Mouse (Mus musculus) hindbrain, embryonic 15.5 days (tissue): Measurements from ENCODE around the gene Ranbp6. TPM values are rescaled to one million over a fixed set of nuclear protein-coding genes. Genes with fewer than 3 reads are reported as not detected.

ENCODE experiments used
- ATAC-seq: fragments of 200-750 bp; cut with Nextera tagmentation; 2 replicates; pipeline ENCODE4 v1.8.0; 2017; ENCODE audit warnings: low read depth, moderate number of reproducible peaks, moderate TSS enrichment; ENCODE audit not compliant: low FRiP score
- H3K27ac ChIP-seq: fragments of 300-500 bp; sonication (generic); replicated peaks from 2 replicates; pipeline ENCODE4 v1.5.1; 2015; ENCODE audit warnings: mild to moderate bottlenecking, inconsistent platforms
- H3K27me3 ChIP-seq: fragments of 300-500 bp; sonication (generic); 2 replicates; pipeline ENCODE4 v1.6.1; 2015; ENCODE audit warnings: control low read depth, inconsistent platforms
- H3K36me3 ChIP-seq: fragments of 300-500 bp; sonication (generic); 2 replicates; pipeline ENCODE4 v1.6.1; 2015; ENCODE audit warnings: control low read depth, inconsistent platforms
- H3K4me1 ChIP-seq: fragments of 300-500 bp; sonication (generic); replicated peaks from 2 replicates; pipeline ENCODE4 v1.6.1; 2015; ENCODE audit warnings: control low read depth, inconsistent platforms
- H3K4me2 ChIP-seq: fragments of 300-500 bp; sonication (generic); 2 replicates; pipeline ENCODE4 v1.6.1; 2015; ENCODE audit warnings: moderate library complexity, mild to moderate bottlenecking, inconsistent platforms
- H3K4me3 ChIP-seq: fragments of 300-500 bp; sonication (generic); 2 replicates; pipeline ENCODE4 v1.5.1; 2015; ENCODE audit warnings: mild to moderate bottlenecking, inconsistent platforms
- H3K9ac ChIP-seq: fragments of 300-500 bp; sonication (generic); 2 replicates; pipeline ENCODE4 v1.6.1; 2015; ENCODE audit warnings: inconsistent platforms
- H3K9me3 ChIP-seq: fragments of 300-500 bp; sonication (generic); 2 replicates; pipeline ENCODE4 v1.6.1; 2016; ENCODE audit warnings: control low read depth, inconsistent platforms
- WGBS: fragments of 180-500 bp; shearing (Covaris S2); methylation state at CpG from one replicate; pipeline ENCODE4 v1.1.7; 2015; 5-methylcytosine and 5-hydroxymethylcytosine counted together
- polyA plus RNA-seq: library from polyadenylated mRNA; unstranded; fragments of >200 nt; fragmentation: Nextera tagmentation; extraction: Ambion mirVana; gene quantifications from 2 replicates; pipeline ENCODE4 v1.2.1, GENCODE M21; 2015

The Ranbp6 gene
- polyA plus RNA-seq = 42.8 and 45.2 TPM in 2 replicates

- Histone ChIP-seq H3K36me3 (peaks cover 27% of the 10 kb centered on the region), H3K4me1 (peaks cover 36% of the 10 kb centered on the region), H3K4me2 (peak within 1 kb of the TSS; percentile 83), H3K4me3 (peak within 1 kb of the TSS; percentile 72), H3K27me3 (no peaks in the 10 kb centered on the region), H3K27ac (peak within 1 kb of the TSS; percentile 81), H3K9me3 (no peaks in the 10 kb centered on the region), H3K9ac (peak within 1 kb of the TSS; percentile 60)
- under 1% methylated on average over 47 of the region's 47 CpGs for WGBS
- peak; percentile 96 for ATAC-seq
These were observed at the start of gene Ranbp6 for GRCm38 (mm10) chr19:29812581-29813460. Ranbp6 (minus strand) TSS chr19:29812974.

- Histone ChIP-seq H3K9ac (no peak overlapping the region), H3K9me3 (no peaks in the 10 kb centered on the region), H3K4me1 (no peaks in the 10 kb centered on the region), H3K4me2 (no peak overlapping the region), H3K27me3 (no peaks in the 10 kb centered on the region), H3K27ac (no peak overlapping the region), H3K36me3 (no peaks in the 10 kb centered on the region), H3K4me3 (no peak overlapping the region)
- no peak for ATAC-seq
- WGBS = 97% methylated on average over 4 of the region's 4 CpGs
These were observed 48.0 kb upstream of the Ranbp6 start for GRCm38 (mm10) chr19:29860816-29861215.

GRCm38 (mm10) chr19:29857267-29857666, 44.5 kb upstream of the Ranbp6 start:
- Histone ChIP-seq H3K9me3 (no peaks in the 10 kb centered on the region), H3K4me2 (no peak overlapping the region), H3K27me3 (no peaks in the 10 kb centered on the region), H3K4me3 (no peak overlapping the region), H3K9ac (no peak overlapping the region), H3K4me1 (no peaks in the 10 kb centered on the region), H3K27ac (no peak overlapping the region), H3K36me3 (no peaks in the 10 kb centered on the region)
- ATAC-seq = no peak
- 91% methylated on average over 5 of the region's 5 CpGs for WGBS

- Histone ChIP-seq H3K9me3 (no peaks in the 10 kb centered on the region), H3K4me2 (no peak overlapping the region), H3K9ac (no peak overlapping the region), H3K4me1 (no peaks in the 10 kb centered on the region), H3K27ac (no peak overlapping the region), H3K4me3 (no peak overlapping the region), H3K36me3 (no peaks in the 10 kb centered on the region), H3K27me3 (no peaks in the 10 kb centered on the region)
- no peak for ATAC-seq
- WGBS = 91% methylated on average over 5 of the region's 5 CpGs
These were observed 40.9 kb upstream of the Ranbp6 start for GRCm38 (mm10) chr19:29853711-29854110.

- no peak for ATAC-seq
- no peak overlapping the region for H3K4me2 ChIP-seq
These were observed 38.4 kb upstream of the Ranbp6 start for GRCm38 (mm10) chr19:29851036-29851690.

GRCm38 (mm10) chr19:29849924-29850551, 37.3 kb upstream of the Ranbp6 start:
- no peak for ATAC-seq
- Histone ChIP-seq H3K9ac (no peak overlapping the region), H3K4me1 (peaks cover 4% of the 10 kb centered on the region), H3K36me3 (no peaks in the 10 kb centered on the region), H3K4me2 (no peak overlapping the region), H3K4me3 (no peak overlapping the region), H3K9me3 (no peaks in the 10 kb centered on the region), H3K27me3 (no peaks in the 10 kb centered on the region), H3K27ac (no peak overlapping the region)
- 90% methylated on average over 11 of the region's 11 CpGs for WGBS

More at GRCm38 (mm10) chr19:29851036-29851690, 38.4 kb upstream of the Ranbp6 start:
- no peaks in the 10 kb centered on the region for H3K9me3 ChIP-seq
- H3K27ac ChIP-seq = no peak overlapping the region
- no peak overlapping the region for H3K9ac ChIP-seq
- H3K4me3 ChIP-seq = no peak overlapping the region
- no peaks in the 10 kb centered on the region for H3K4me1 ChIP-seq
- no peaks in the 10 kb centered on the region for H3K36me3 ChIP-seq
- no peaks in the 10 kb centered on the region for H3K27me3 ChIP-seq
- WGBS = 62% methylated on average over 12 of the region's 12 CpGs

- Histone ChIP-seq H3K36me3 (no peaks in the 10 kb centered on the region), H3K4me3 (no peak overlapping the region), H3K9me3 (no peaks in the 10 kb centered on the region), H3K4me2 (peak overlapping the region; percentile 36), H3K27me3 (no peaks in the 10 kb centered on the region), H3K9ac (no peak overlapping the region), H3K27ac (peak overlapping the region; percentile 61), H3K4me1 (peaks cover 20% of the 10 kb centered on the region)
- 23% methylated on average over 12 of the region's 12 CpGs for WGBS
- ATAC-seq = peak; percentile 85
These were observed 31.4 kb upstream of the Ranbp6 start for GRCm38 (mm10) chr19:29844036-29844661.

GRCm38 (mm10) chr19:29843641-29844035, 30.9 kb upstream of the Ranbp6 start:
- Histone ChIP-seq H3K9me3 (no peaks in the 10 kb centered on the region), H3K4me1 (peaks cover 20% of the 10 kb centered on the region), H3K27me3 (no peaks in the 10 kb centered on the region), H3K4me2 (0 out of 2 replicates have a peak overlapping the region, but pooled peaks have one; percentile 36), H3K9ac (no peak overlapping the region), H3K4me3 (no peak overlapping the region), H3K27ac (peak overlapping the region; percentile 61), H3K36me3 (no peaks in the 10 kb centered on the region)
- WGBS = 24% methylated on average over 5 of the region's 5 CpGs
- no peak for ATAC-seq

- Histone ChIP-seq H3K4me3 (no peak overlapping the region), H3K9me3 (no peaks in the 10 kb centered on the region), H3K4me1 (peaks cover 20% of the 10 kb centered on the region), H3K4me2 (no peak overlapping the region), H3K27me3 (no peaks in the 10 kb centered on the region), H3K36me3 (no peaks in the 10 kb centered on the region), H3K9ac (no peak overlapping the region), H3K27ac (peak overlapping the region; percentile 61)
- 60% methylated on average over 8 of the region's 8 CpGs for WGBS
- no peak for ATAC-seq
These were observed 30.2 kb upstream of the Ranbp6 start for GRCm38 (mm10) chr19:29842973-29843372.

- no peak for ATAC-seq
- no peak overlapping the region for H3K27ac ChIP-seq
- H3K36me3 ChIP-seq = no peaks in the 10 kb centered on the region
- peaks cover 20% of the 10 kb centered on the region for H3K4me1 ChIP-seq
- no peaks in the 10 kb centered on the region for H3K27me3 ChIP-seq
- H3K4me3 ChIP-seq = no peak overlapping the region
- no peaks in the 10 kb centered on the region for H3K9me3 ChIP-seq
- WGBS = 92% methylated on average over 4 of the region's 4 CpGs
- no peak overlapping the region for H3K9ac ChIP-seq
- H3K4me2 ChIP-seq = no peak overlapping the region
These were observed 27.9 kb upstream of the Ranbp6 start for GRCm38 (mm10) chr19:29840642-29841041.

GRCm38 (mm10) chr19:29838636-29839135, 25.9 kb upstream of the Ranbp6 start:
- Histone ChIP-seq H3K4me1 (peaks cover 2% of the 10 kb centered on the region), H3K9me3 (no peaks in the 10 kb centered on the region), H3K4me2 (no peak overlapping the region), H3K4me3 (no peak overlapping the region), H3K9ac (no peak overlapping the region), H3K36me3 (no peaks in the 10 kb centered on the region), H3K27ac (no peak overlapping the region), H3K27me3 (no peaks in the 10 kb centered on the region)
- no peak for ATAC-seq
- WGBS = 77% methylated on average over 3 of the region's 3 CpGs
